Mouse (Mus musculus) monocyte, adult 59 days (primary cell): ENCODE measurements around the gene Fgf5. TPM values are rescaled to one million over a fixed set of nuclear protein-coding genes. Genes with fewer than 3 reads are reported as not detected.

Experiments
- total RNA-seq, 2 experiments: library from RNA; stranded (reverse); gene quantifications; one replicate each; pipeline ENCODE4 v1.2.4; 2023

The Fgf5 gene
- not detected for total RNA-seq

DNA sequence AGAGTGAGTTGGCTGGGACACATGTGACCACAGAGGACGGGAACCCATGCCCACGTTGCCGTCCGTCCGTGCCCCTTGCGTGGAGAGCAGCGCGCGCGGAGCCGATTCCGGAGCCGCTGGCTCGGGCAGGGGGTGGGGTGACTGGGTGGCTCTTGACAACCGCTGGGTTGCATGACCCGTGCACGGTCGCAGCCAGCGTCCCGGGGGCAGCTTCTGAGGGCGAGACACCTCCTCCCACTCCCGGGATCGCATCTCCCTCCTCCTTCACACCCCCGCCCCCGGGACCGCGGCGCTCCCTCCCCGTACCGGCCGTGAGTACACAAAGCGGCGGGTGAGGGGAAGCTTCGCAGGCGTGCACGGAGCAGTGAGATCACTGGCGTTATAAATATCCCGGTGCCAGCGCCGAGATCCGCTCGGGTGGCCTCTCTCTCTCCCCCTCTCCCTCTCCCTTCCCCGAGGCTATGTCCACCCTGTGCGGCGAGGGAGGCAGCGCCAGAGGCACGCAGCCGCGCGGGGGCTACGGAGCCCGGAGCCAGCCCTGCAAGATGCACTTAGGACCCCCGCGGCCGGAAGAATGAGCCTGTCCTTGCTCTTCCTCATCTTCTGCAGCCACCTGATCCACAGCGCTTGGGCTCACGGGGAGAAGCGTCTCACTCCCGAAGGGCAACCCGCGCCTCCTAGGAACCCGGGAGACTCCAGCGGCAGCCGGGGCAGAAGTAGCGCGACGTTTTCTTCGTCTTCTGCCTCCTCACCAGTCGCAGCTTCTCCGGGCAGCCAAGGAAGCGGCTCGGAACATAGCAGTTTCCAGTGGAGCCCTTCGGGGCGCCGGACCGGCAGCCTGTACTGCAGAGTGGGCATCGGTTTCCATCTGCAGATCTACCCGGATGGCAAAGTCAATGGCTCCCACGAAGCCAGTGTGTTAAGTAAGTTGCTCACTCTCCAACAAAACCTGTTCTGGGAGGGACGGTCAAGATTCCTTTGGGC lies at the start of gene Fgf5:
TSS of gene Fgf5 (plus strand) at position 347 of the 984 bp plus-strand sequence.

Other genes starting within 250 kb of the Fgf5 start
- 10 to 100 TPM; 22.0 to 22.1 TPM for gene Antxr2, start 223.1 kb upstream of the Fgf5 start, total RNA-seq
- gene Prdm8, start 87.0 kb upstream of the Fgf5 start, total RNA-seq = not detected
- gene Cfap299, start 75.1 kb downstream of the Fgf5 start, total RNA-seq = not detected